Mouse (Mus musculus) heart, postnatal 0 days (tissue): ENCODE results near the gene Fosl1.

ENCODE experiments used
- CTCF ChIP-seq: IDR thresholded peaks from 2 replicates; pipeline ENCODE4 v1.5.1; 2016; ENCODE audit warnings: antibody characterized with exemption, control low read depth, low read depth
- EP300 ChIP-seq: IDR thresholded peaks from 2 replicates; pipeline ENCODE4 v1.6.1; 2016; ENCODE audit warnings: antibody characterized with exemption, low read depth

DNA sequence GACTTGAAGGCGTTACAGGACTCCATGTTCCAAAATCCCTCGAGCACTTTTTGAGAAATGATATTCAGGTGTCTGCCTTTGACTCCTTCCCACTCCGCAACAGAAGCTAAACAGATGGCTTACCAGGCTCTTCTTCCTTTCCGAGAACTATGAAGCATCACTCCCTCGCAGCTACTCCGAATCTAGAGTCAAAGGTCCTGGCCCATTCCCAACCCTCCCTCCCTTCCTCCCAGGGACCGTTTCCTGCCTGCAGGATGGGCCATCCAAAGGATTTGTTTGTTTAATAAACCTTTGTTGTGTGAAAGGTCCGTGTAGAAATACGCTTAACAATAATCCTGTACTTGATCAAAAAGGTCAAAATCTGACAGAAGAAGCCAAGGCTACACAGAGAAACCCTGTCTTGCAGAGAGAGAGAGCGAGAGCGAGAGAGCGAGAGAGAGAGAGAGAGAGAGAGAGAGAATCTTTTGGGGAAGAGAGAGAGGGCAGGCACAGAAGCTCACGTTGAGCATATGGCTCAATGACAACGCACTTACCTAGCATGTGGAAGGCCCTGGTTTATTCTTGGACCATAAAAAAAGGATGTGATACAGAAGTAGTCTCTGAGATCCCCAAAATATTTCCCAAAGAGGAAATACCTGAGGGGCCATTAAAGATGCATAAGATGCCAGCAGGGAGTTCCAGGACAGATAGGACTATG lies 10.5 kb downstream of the Fosl1 start, which contains the start of gene Ccdc85b:
- TF ChIP-seq EP300: peak; percentile 39; the same call in 1 of the 2 replicates
- no peak for TF ChIP-seq CTCF
